Mouse (Mus musculus) ES-E14 (cell line): ENCODE measurements around the gene Meaf6.

Experiments
- CHD2 ChIP-seq: IDR thresholded peaks from 2 replicates; pipeline ENCODE4 v1.6.1; 2014; ENCODE audit warnings: mild to moderate bottlenecking, low read depth, low read length, inconsistent platforms
- ZC3H11A ChIP-seq: IDR thresholded peaks from 2 replicates; pipeline ENCODE4 v1.6.1; 2012; ENCODE audit warnings: low read depth, mild to moderate bottlenecking, inconsistent platforms, low read length, borderline replicate concordance
- ZNF384 ChIP-seq: IDR thresholded peaks from 2 replicates; pipeline ENCODE4 v1.6.1; 2012; ENCODE audit warnings: low read depth, low read length, inconsistent platforms

GRCm38 (mm10) chr4:125131493-125131892 is 46.6 kb downstream of the Meaf6 start:
- TF ChIP-seq CHD2 (no peak), ZC3H11A (no peak), ZNF384 (no peak)
